Mouse (Mus musculus) cortical plate, adult 2 months (tissue): Measurements from ENCODE around the gene Lnx1.

Experiments
- CTCF ChIP-seq: fragments of 200-500 bp; IDR thresholded peaks from 2 replicates; pipeline ENCODE4 v1.5.1; 2011; ENCODE audit warnings: mild to moderate bottlenecking, control low read depth, low read length; ENCODE audit not compliant: insufficient read depth; ENCODE audit errors: extremely low read depth
- POLR2A ChIP-seq: fragments of 200-500 bp; IDR thresholded peaks from 2 replicates; pipeline ENCODE4 v1.6.1; 2011; ENCODE audit warnings: mild to moderate bottlenecking, low read length, control low read depth; ENCODE audit not compliant: insufficient read depth; ENCODE audit errors: extremely low read depth

DNA sequence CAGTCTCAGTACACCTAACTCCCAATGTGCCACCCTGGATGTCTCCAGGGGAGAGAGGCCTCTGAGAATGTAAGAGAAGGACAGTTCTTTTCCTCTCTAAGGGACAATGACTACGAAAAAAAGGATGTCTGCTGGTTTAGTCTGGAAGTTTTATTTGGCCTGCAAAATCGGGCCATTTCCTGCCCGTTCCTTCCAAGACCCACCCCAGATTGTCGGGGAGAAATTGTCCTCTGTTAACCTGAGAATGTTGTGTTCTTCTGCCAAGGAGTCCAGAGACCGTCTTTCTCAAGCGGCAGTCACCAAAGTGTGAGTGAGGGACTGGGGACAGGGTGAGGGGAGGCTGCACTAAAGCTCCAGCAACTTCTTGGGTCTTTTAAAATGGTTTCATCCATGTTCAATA is 32.8 kb downstream of the Lnx1 start:
- TF ChIP-seq POLR2A: no peak
- no peak for TF ChIP-seq CTCF
